Mouse (Mus musculus): ENCODE results near the gene Ifi213. TPM values are rescaled to one million over a fixed set of nuclear protein-coding genes. Genes with fewer than 3 reads are reported as not detected.
"Not testable (repeated sequence)": the region's sequence is repeated elsewhere in the genome, so short reads cannot be mapped to it uniquely, and the experiment has no call there.

The Ifi213 gene
- polyA plus RNA-seq, 1 experiment = 6.4 TPM

DNA sequence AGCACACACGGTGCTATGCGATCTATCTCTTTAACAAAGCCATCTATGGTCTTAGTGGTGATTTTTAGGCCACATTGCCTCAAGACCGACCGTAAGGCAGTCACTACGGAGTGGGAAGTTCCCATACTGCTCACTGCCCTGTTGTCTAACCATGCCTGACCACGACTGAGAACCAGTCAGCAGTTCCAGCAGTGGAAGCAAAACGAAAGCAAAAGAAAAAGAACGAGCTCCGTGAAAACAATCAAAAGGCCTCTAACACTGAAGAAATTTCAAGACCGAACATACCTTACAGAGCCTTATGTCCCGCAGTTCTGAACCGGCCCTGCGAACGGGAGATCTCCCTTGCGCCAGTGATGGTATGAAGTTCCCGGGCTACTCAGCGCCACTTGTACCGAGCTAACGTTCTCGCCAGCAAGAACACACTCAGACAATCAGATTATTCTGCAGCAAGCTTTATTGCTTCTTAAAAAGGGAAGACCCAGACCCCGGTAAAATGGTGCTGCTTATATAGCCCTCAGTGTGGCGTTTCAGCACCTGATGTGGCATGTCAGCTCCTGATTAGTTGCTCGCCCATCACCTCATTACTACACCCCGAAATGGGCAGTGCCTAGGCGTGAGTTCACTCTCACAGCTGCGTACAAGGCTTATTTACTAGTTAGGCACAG lies 19.0 kb downstream of the Ifi213 start:
- Histone ChIP-seq H3K27ac (ENCODE audit: insufficient read depth, low read depth, low read length) (no peak overlapping the region), H3K4me3 (ENCODE audit: insufficient read depth, low read depth, low read length) (no peak overlapping the region), H3K36me3 (ENCODE audit: control insufficient read depth, insufficient read depth, low read length) (no peaks in the 10 kb centered on the region), H3K27me3 (replicated peaks; ENCODE audit: control insufficient read depth, insufficient read depth, low read length) (no peaks in the 10 kb centered on the region), H3K4me1 (ENCODE audit: control insufficient read depth, insufficient read depth, low read length) (no peaks in the 10 kb centered on the region)
- no peak for TF ChIP-seq CTCF (conservative IDR thresholded peaks at IDR 0.05; ENCODE audit: insufficient read depth, insufficient read length, low read depth, low read length)
- no peak for TF ChIP-seq POLR2A (IDR thresholded peaks at IDR 0.05; ENCODE audit: low read depth, low read length)
- DNase-seq = no peak
- WGBS = 94% methylated on average over 26 of the region's 26 CpGs

DNA sequence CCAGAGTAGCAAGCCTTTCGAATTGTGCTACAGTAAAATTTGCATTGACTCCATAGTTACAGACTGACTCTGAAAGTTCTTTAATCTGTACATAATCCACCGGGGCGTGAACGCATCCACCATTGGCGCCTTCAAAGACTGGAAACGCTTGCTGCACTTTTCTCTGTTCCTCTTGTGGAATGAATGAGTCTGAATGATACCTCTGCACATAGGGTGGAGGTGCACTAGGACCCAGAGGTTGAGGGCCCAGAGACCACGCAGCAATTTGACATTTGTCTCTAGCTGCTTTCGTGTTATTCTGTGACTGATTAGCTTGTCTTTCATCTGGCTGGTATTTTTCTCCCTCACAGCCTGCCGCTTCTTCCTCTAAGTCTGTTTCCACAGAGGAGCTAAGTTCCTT lies 20.0 kb downstream of the Ifi213 start:
- Histone ChIP-seq H3K27ac (ENCODE audit: insufficient read depth, low read depth, low read length) (no peak overlapping the region), H3K36me3 (ENCODE audit: control insufficient read depth, insufficient read depth, low read length) (no peaks in the 10 kb centered on the region), H3K4me1 (ENCODE audit: control insufficient read depth, insufficient read depth, low read length) (no peaks in the 10 kb centered on the region), H3K27me3 (replicated peaks; ENCODE audit: control insufficient read depth, insufficient read depth, low read length) (no peaks in the 10 kb centered on the region), H3K4me3 (ENCODE audit: insufficient read depth, low read depth, low read length) (no peak overlapping the region)
- 93% methylated on average over 9 of the region's 9 CpGs for WGBS
- no peak for TF ChIP-seq POLR2A (IDR thresholded peaks at IDR 0.05; ENCODE audit: low read depth, low read length)
- no peak for TF ChIP-seq CTCF (conservative IDR thresholded peaks at IDR 0.05; ENCODE audit: insufficient read depth, insufficient read length, low read depth, low read length)
- DNase-seq = no peak

DNA sequence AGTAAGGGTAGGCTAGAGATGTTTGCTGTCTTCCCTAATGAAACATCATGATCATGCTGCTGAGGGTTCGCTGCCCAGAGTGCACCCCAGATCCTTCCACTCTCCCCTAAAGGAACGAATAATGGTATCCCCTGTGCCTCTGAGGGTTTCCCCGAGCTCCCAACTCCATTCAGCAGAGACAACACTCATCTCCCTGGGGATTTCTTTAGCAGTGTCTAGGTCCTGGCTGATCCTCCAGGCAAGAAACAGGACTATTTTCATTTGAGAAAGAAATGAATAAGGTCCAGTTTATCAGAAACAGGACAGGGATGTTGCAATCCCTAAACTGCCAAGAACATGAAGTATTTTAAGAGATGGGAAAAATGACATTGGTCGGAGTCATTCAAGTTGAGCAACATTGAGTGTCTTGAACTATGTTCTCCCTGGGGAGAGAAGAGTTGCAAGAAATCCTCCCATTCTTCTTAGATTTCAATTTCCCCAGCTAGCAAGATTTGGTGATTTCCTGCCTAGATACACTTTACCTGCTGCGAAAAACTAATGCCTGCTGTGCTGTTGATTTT lies 48.5 kb downstream of the Ifi213 start:
- H3K36me3 ChIP-seq (ENCODE audit: control insufficient read depth, insufficient read depth, low read length); H3K4me3 ChIP-seq (ENCODE audit: insufficient read depth, low read depth, low read length); H3K4me1 ChIP-seq (ENCODE audit: control insufficient read depth, insufficient read depth, low read length); H3K27ac ChIP-seq (ENCODE audit: insufficient read depth, low read depth, low read length); DNase-seq; H3K27me3 ChIP-seq (replicated peaks; ENCODE audit: control insufficient read depth, insufficient read depth, low read length): not testable (repeated sequence)
- 77% methylated on average over 5 of the region's 5 CpGs for WGBS

DNA sequence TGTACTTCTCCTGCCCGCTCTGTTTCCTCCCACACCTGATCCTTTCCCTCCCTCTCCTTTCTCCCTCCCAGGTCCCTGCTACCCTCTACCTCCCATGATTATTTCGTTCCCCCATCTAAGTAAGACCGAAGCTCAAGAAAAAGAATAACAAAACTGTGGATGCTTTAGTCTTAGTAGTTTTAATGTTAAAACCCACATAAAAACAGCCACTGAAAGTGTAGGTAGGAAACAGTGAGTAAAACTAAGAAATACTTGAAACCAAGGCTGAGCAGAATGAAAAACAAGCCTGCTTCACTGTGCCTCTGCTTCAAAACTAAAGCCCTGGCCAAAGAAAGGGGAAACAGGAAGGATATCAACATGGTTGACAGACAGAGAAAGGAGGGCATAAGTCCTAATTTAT lies 50.3 kb downstream of the Ifi213 start:
- H3K27ac ChIP-seq (ENCODE audit: insufficient read depth, low read depth, low read length); DNase-seq; H3K4me1 ChIP-seq (ENCODE audit: control insufficient read depth, insufficient read depth, low read length); H3K27me3 ChIP-seq (replicated peaks; ENCODE audit: control insufficient read depth, insufficient read depth, low read length); H3K4me3 ChIP-seq (ENCODE audit: insufficient read depth, low read depth, low read length); H3K36me3 ChIP-seq (ENCODE audit: control insufficient read depth, insufficient read depth, low read length): not testable (repeated sequence)
- 85% methylated on average over 3 of the region's 3 CpGs for WGBS

DNA sequence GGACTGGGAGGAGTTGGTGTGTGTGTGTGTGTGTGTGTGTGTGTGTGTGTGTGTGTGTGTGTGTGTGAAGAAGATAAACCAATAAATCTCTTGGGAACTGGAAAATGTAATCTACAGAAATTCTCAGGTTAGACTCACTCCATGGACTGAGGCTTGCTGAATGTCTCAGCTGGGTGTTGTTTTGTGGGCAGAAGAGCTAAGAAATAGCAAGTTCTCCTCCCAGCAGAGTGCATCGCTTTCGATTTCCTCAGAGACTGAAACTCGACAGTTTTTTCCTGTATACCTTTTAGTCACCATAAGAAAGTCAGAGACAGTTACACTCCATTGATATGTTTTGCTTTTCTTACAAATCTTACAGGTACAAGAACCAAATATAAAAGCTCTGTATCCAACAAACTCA lies 63.3 kb downstream of the Ifi213 start, which contains the start of gene Ifi214:
Gene Ifi214, minus strand, starts transcription at position 167 of the 400 bp plus-strand sequence.
- WGBS = 89% methylated on average over 3 of the region's 3 CpGs
- not testable (repeated sequence) for H3K27me3 ChIP-seq (replicated peaks; ENCODE audit: control insufficient read depth, insufficient read depth, low read length); H3K4me3 ChIP-seq (ENCODE audit: insufficient read depth, low read depth, low read length); H3K4me1 ChIP-seq (ENCODE audit: control insufficient read depth, insufficient read depth, low read length); H3K27ac ChIP-seq (ENCODE audit: insufficient read depth, low read depth, low read length); H3K36me3 ChIP-seq (ENCODE audit: control insufficient read depth, insufficient read depth, low read length); DNase-seq

DNA sequence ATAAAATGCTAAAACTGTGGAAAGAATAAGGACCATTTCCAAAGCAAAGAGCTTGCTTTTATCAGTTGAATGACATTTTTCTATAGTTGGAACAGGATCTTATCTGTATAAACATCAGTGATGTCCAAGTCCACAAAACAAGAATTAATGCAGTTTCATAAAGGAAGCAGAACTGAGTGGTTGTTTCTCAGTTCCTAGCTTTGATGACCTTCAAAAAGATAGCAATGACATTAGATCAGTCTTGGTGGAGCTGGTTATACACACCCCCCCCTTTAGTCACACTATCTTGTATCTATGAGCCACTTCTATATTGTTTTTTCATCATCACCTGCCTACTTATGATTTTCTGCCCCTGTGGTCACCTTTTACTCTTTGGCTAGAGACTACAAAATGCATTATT lies 77.6 kb downstream of the Ifi213 start:
- no peaks in the 10 kb centered on the region; the same call in 1 of the 2 replicates for H3K27me3 ChIP-seq (replicated peaks; ENCODE audit: control insufficient read depth, insufficient read depth, low read length)
- no peak for TF ChIP-seq CTCF (conservative IDR thresholded peaks at IDR 0.05; ENCODE audit: insufficient read depth, insufficient read length, low read depth, low read length)
- no peak for TF ChIP-seq POLR2A (IDR thresholded peaks at IDR 0.05; ENCODE audit: low read depth, low read length)
- H3K36me3 ChIP-seq (ENCODE audit: control insufficient read depth, insufficient read depth, low read length) = no peaks in the 10 kb centered on the region
- no peaks in the 10 kb centered on the region for H3K4me1 ChIP-seq (ENCODE audit: control insufficient read depth, insufficient read depth, low read length)
- H3K27ac ChIP-seq (ENCODE audit: insufficient read depth, low read depth, low read length) = no peak overlapping the region
- no peak for DNase-seq
- no peak overlapping the region for H3K4me3 ChIP-seq (ENCODE audit: insufficient read depth, low read depth, low read length)

Other genes starting within 250 kb of the Ifi213 start
- 0.68 and 1.8 TPM in 2 replicates for gene Aim2, start 248.4 kb downstream of the Ifi213 start, polyA plus RNA-seq (2012; rRNA removed)
- 1.8 and 2.4 TPM in 2 replicates for gene Cadm3, start 231.6 kb downstream of the Ifi213 start, polyA plus RNA-seq (2012; rRNA removed)
- gene Ifi206, start 108.2 kb downstream of the Ifi213 start, polyA plus RNA-seq (2012; rRNA removed) = 1.5 and 4.9 TPM in 2 replicates
- gene Ifi214, start 63.3 kb downstream of the Ifi213 start, polyA plus RNA-seq (2012; rRNA removed) = 0.52 TPM in 1 of 2 replicates, not detected in the other
- gene Ifi209, start 31.6 kb upstream of the Ifi213 start, polyA plus RNA-seq (2012; rRNA removed) = 0.22 and 1.6 TPM in 2 replicates
- gene Ifi208, start 74.4 kb upstream of the Ifi213 start, polyA plus RNA-seq (2012; rRNA removed) = 1.5 and 3.3 TPM in 2 replicates
- 2.7 and 3.6 TPM in 2 replicates for gene Ifi207, start 142.5 kb upstream of the Ifi213 start, polyA plus RNA-seq (2012; rRNA removed)
- 0.75 and 1.0 TPM in 2 replicates for gene Ifi204, start 167.7 kb upstream of the Ifi213 start, polyA plus RNA-seq (2012; rRNA removed)

All from kidney, adult 2 months (tissue).